Mouse (Mus musculus): ENCODE results near the gene Tbl1xr1. TPM values are rescaled to one million over a fixed set of nuclear protein-coding genes. Genes with fewer than 3 reads are reported as not detected.

The Tbl1xr1 gene
- total and polyA plus RNA-seq, 3 experiments = 33.9 to 185 (median 45.6) TPM

DNA sequence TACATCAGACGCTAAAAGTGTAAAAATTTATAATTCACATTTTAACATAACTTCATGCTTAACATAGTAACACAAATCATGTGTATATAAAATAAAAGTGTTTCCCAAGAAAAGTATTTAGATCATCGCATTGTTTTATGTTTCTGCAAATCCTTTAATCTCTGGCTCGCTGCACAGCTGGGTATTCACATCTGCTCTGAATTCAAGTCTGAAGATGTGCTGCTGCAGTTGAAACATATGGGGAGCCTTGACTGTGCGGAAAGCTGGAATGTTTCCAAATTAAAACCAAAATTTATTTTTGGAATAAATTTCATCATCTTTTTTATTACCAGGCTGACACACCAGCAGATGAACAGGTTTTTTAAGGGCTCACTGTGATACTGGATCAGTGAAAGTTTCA, 97.8 kb downstream of the Tbl1xr1 start:
- peaks cover 18% of the 10 kb centered on the region for H3K79me2 ChIP-seq (ENCODE audit: control insufficient read depth, insufficient read depth, low read length, poor library complexity)
- peaks cover 0 to 9% of the 10 kb centered on the region in 2 experiments; a peak in 3 of 4 replicates for H3K4me1 ChIP-seq (ENCODE audit: control insufficient read depth in 1 of 2, insufficient read depth in 2 of 2, low read length in 2 of 2)
- no peak overlapping the region for H3K9ac ChIP-seq (ENCODE audit: control insufficient read depth, low read depth, low read length, poor library complexity, severe bottlenecking)
- no peak for DNase-seq (ENCODE audit: low read depth, low spot score)
- H3K4me3 ChIP-seq (ENCODE audit: control insufficient read depth in 1 of 2, insufficient read depth in 1 of 2, low read depth in 2 of 2, low read length in 2 of 2) = no peak overlapping the region
- no peak overlapping the region for H3K27ac ChIP-seq (ENCODE audit: control insufficient read depth, low read depth, low read length)
- H3K9me3 ChIP-seq (replicated peaks; ENCODE audit: insufficient read depth, low read length) = no peaks in the 10 kb centered on the region
- H3K27me3 ChIP-seq (ENCODE audit: control insufficient read depth in 1 of 2, insufficient read depth in 2 of 2, low read length in 2 of 2) = no peaks in the 10 kb centered on the region
- TF ChIP-seq SIN3A (IDR thresholded peaks at IDR 0.05; ENCODE audit: low read length) = no peak
- no peak for TF ChIP-seq MAX (IDR thresholded peaks at IDR 0.05; ENCODE audit: low read length)
- no peak for TF ChIP-seq MXI1 (IDR thresholded peaks at IDR 0.05; ENCODE audit: low read depth, low read length)
- TF ChIP-seq TCF12 (IDR thresholded peaks at IDR 0.05; ENCODE audit: low read depth, low read length) = no peak
- TF ChIP-seq CHD2 (IDR thresholded peaks at IDR 0.05; ENCODE audit: low read length) = no peak
- no peak for TF ChIP-seq MAFK (IDR thresholded peaks at IDR 0.05; ENCODE audit: borderline replicate concordance, low read depth, low read length)
- H3K36me3 ChIP-seq (ENCODE audit: control insufficient read depth in 1 of 2, insufficient read depth in 2 of 2, low read length in 2 of 2) = peaks cover 0 to 15% of the 10 kb centered on the region in 2 experiments; a peak in 3 of 4 replicates

DNA sequence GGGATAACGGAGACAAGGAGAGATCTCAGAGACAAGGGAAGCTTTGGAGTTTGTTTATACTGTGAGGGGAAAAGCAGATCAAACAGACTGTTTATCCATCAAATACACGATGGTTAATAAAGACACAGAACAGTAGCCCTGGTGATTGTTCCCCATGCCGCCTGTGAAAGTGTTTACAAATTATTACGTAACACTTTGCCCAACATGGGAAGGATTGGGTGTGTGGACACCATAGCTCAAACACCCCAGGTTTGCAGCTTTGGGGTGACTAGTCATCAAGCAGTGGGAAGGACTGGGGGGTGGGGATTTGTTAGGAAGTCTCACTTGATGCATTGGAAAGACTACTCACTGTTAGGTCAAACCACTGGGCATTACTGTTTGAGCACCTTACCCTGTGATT, 103.6 kb downstream of the Tbl1xr1 start:
- H3K4me3 ChIP-seq (ENCODE audit: control insufficient read depth in 1 of 2, insufficient read depth in 1 of 2, low read depth in 2 of 2, low read length in 2 of 2) = no peak overlapping the region
- DNase-seq (ENCODE audit: low read depth, low spot score) = no peak
- no peaks in the 10 kb centered on the region for H3K27me3 ChIP-seq (ENCODE audit: control insufficient read depth in 1 of 2, insufficient read depth in 2 of 2, low read length in 2 of 2)
- no peak overlapping the region for H3K27ac ChIP-seq (ENCODE audit: control insufficient read depth, low read depth, low read length)
- peaks cover 5% of the 10 kb centered on the region for H3K79me2 ChIP-seq (ENCODE audit: control insufficient read depth, insufficient read depth, low read length, poor library complexity)
- no peaks in the 10 kb centered on the region for H3K36me3 ChIP-seq (ENCODE audit: control insufficient read depth in 1 of 2, insufficient read depth in 2 of 2, low read length in 2 of 2)
- TF ChIP-seq ELF1 (IDR thresholded peaks at IDR 0.05; ENCODE audit: low read depth, low read length) (no peak), RCOR1 (IDR thresholded peaks at IDR 0.05; ENCODE audit: low read depth, low read length) (no peak)
- H3K9ac ChIP-seq (ENCODE audit: control insufficient read depth, low read depth, low read length, poor library complexity, severe bottlenecking) = no peak overlapping the region
- H3K4me1 ChIP-seq (ENCODE audit: control insufficient read depth in 1 of 2, insufficient read depth in 2 of 2, low read length in 2 of 2) = no peaks in the 10 kb centered on the region; a peak in 1 of 4 replicates
- H3K9me3 ChIP-seq (replicated peaks; ENCODE audit: insufficient read depth, low read length) = no peaks in the 10 kb centered on the region

DNA sequence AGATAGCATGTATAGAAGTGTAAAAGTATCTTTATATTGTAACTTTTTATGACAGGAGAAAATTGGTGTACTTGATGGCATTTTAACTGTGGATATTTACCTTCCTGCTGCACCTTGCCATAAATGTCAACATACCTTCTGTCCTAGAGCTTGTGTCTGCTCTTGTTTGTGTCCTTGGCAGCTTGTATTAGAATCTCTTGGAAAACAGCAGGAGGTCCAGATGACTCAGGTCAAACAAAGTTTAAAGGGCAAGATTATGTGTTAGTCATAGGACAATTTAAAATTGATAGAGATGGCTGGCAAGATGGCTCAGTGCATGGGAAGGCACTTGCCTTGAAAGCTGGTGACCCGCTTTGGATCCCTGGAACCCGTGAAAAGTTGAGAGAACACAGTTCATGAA, 104.6 kb downstream of the Tbl1xr1 start:
- H3K79me2 ChIP-seq (ENCODE audit: control insufficient read depth, insufficient read depth, low read length, poor library complexity) = peaks cover 2% of the 10 kb centered on the region; the same call in 1 of the 2 replicates
- no peaks in the 10 kb centered on the region for H3K9me3 ChIP-seq (replicated peaks; ENCODE audit: insufficient read depth, low read length)
- TF ChIP-seq MAX (IDR thresholded peaks at IDR 0.05; ENCODE audit: low read length) (no peak), TAL1 (IDR thresholded peaks at IDR 0.05; ENCODE audit: low read length) (no peak), SIN3A (IDR thresholded peaks at IDR 0.05; ENCODE audit: low read length) (no peak), KAT2A (conservative IDR thresholded peaks at IDR 0.05; ENCODE audit: low read depth, low read length) (no peak), MYB (IDR thresholded peaks at IDR 0.05; ENCODE audit: low read depth, low read length) (no peak), USF1 (IDR thresholded peaks at IDR 0.05; ENCODE audit: low read depth, low read length) (no peak), MAZ (IDR thresholded peaks at IDR 0.05; ENCODE audit: low read depth, low read length) (no peak), ETS1 (IDR thresholded peaks at IDR 0.05; ENCODE audit: low read depth, low read length) (no peak), ELF1 (IDR thresholded peaks at IDR 0.05; ENCODE audit: low read depth, low read length) (no peak), CHD2 (IDR thresholded peaks at IDR 0.05; ENCODE audit: low read length) (no peak), POLR2AphosphoS5 (IDR thresholded peaks at IDR 0.05; ENCODE audit: borderline replicate concordance, low read depth, low read length) (no peak)
- no peak overlapping the region for H3K4me3 ChIP-seq (ENCODE audit: control insufficient read depth in 1 of 2, insufficient read depth in 1 of 2, low read depth in 2 of 2, low read length in 2 of 2)
- H3K36me3 ChIP-seq (ENCODE audit: control insufficient read depth in 1 of 2, insufficient read depth in 2 of 2, low read length in 2 of 2) = no peaks in the 10 kb centered on the region
- no peak overlapping the region for H3K9ac ChIP-seq (ENCODE audit: control insufficient read depth, low read depth, low read length, poor library complexity, severe bottlenecking)
- no peak for DNase-seq (ENCODE audit: low read depth, low spot score)
- H3K4me1 ChIP-seq (ENCODE audit: control insufficient read depth in 1 of 2, insufficient read depth in 2 of 2, low read length in 2 of 2) = no peaks in the 10 kb centered on the region; a peak in 1 of 4 replicates
- no peak overlapping the region for H3K27ac ChIP-seq (ENCODE audit: control insufficient read depth, low read depth, low read length)
- H3K27me3 ChIP-seq (ENCODE audit: control insufficient read depth in 1 of 2, insufficient read depth in 2 of 2, low read length in 2 of 2) = no peaks in the 10 kb centered on the region
